Mouse (Mus musculus): ENCODE data around the gene Tas1r1. TPM values are rescaled to one million over a fixed set of nuclear protein-coding genes. Genes with fewer than 3 reads are reported as not detected.
A peak's percentile ranks its signal among the peaks of the same experiment; 100 is the strongest.

Gene Tas1r1
- polyA plus RNA-seq, 1 experiment from 2014 or later, result 0.30 TPM

DNA sequence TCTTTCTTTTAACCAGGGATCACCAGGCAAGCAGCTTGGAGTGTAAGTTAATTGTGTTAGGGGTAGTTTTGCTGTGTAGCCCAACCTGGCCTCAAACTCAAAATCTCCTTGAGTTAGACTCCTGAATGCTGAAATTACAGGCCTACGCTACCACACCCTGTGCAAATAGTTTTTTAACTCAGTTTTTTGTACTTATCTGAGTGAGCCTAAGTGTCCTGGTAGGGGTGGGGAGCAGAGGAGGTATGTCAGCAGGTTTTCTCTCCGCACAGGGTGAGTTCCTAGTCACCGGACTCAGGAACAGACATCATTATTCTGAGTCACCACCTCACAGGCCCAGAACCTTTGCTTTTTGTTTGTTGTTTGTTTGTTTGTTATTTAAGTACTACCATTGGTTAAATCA is 36.3 kb downstream of the Tas1r1 start:
- H3K4me1 ChIP-seq (ENCODE audit: insufficient read depth), result peaks cover 2% of the 10 kb centered on the region
- WGBS, result 77% methylated on average over 3 of the region's 3 CpGs
- H3K27me3 ChIP-seq (ENCODE audit: insufficient read depth, low read length), result no peaks in the 10 kb centered on the region
- no peak overlapping the region for H3K9ac ChIP-seq
- H3K27ac ChIP-seq (ENCODE audit: low read depth), result no peak overlapping the region
- no peaks in the 10 kb centered on the region for H3K9me3 ChIP-seq (ENCODE audit: low read depth, low read length)
- H3K4me2 ChIP-seq, result no peak overlapping the region
- no peaks in the 10 kb centered on the region for H3K36me3 ChIP-seq (ENCODE audit: insufficient read depth)
- H3K4me3 ChIP-seq (ENCODE audit: low read depth, low read length), result no peak overlapping the region
- no peak for TF ChIP-seq CTCF (IDR thresholded peaks at IDR 0.05; ENCODE audit: low read depth)
- ATAC-seq (ENCODE audit: insufficient read depth) (no peak), DNase-seq (no peak)

- Histone ChIP-seq H3K4me3 (ENCODE audit: low read depth, low read length) (no peak overlapping the region), H3K9me3 (ENCODE audit: low read depth, low read length) (no peaks in the 10 kb centered on the region), H3K4me2 (no peak overlapping the region), H3K36me3 (ENCODE audit: insufficient read depth) (no peaks in the 10 kb centered on the region), H3K27me3 (ENCODE audit: insufficient read depth, low read length) (no peaks in the 10 kb centered on the region), H3K27ac (ENCODE audit: low read depth) (no peak overlapping the region), H3K4me1 (ENCODE audit: insufficient read depth) (no peaks in the 10 kb centered on the region), H3K9ac (no peak overlapping the region)
- no peak for DNase-seq
- 61% methylated on average over 4 of the region's 4 CpGs for WGBS
- peak; percentile 13; the same call in 1 of the 2 replicates for TF ChIP-seq CTCF (IDR thresholded peaks at IDR 0.05; ENCODE audit: low read depth)
- no peak for ATAC-seq (ENCODE audit: insufficient read depth)
These were observed 37.0 kb downstream of the Tas1r1 start for GRCm38 (mm10) chr4:152001335-152001734.

DNA sequence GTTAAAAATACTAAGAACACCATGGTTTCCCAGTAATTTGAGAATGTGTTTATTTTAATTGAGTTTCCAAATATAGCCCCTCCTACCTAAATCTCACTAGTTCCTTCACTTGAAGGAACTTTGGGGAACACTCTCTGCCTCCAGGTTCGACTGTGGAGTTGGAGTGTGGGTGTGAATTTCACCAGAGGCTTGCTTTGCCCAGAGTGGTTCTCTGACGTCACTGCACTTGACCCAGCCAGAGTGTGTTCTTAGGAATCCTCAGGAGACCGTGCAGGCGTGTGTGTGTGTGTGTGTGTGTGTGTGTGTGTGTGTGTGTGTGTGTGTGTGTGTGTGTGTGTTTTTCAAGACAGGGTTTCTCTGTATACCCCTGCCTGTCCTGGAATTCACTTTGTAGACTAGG is 37.5 kb downstream of the Tas1r1 start:
- no peaks in the 10 kb centered on the region for H3K36me3 ChIP-seq (ENCODE audit: insufficient read depth)
- no peaks in the 10 kb centered on the region for H3K9me3 ChIP-seq (ENCODE audit: low read depth, low read length)
- no peaks in the 10 kb centered on the region for H3K27me3 ChIP-seq (ENCODE audit: insufficient read depth, low read length)
- H3K9ac ChIP-seq, result no peak overlapping the region
- peak; percentile 69 for DNase-seq
- no peak for ATAC-seq (ENCODE audit: insufficient read depth)
- WGBS, result 17% methylated on average over 4 of the region's 4 CpGs
- TF ChIP-seq CTCF (IDR thresholded peaks at IDR 0.05; ENCODE audit: low read depth), result no peak
- no peak overlapping the region for H3K27ac ChIP-seq (ENCODE audit: low read depth)
- H3K4me2 ChIP-seq, result no peak overlapping the region
- H3K4me1 ChIP-seq (ENCODE audit: insufficient read depth), result no peaks in the 10 kb centered on the region
- H3K4me3 ChIP-seq (ENCODE audit: low read depth, low read length), result no peak overlapping the region

GRCm38 (mm10) chr4:151999481-151999880 is 38.9 kb downstream of the Tas1r1 start:
- Histone ChIP-seq H3K36me3 (ENCODE audit: insufficient read depth) (no peaks in the 10 kb centered on the region), H3K4me2 (no peak overlapping the region), H3K27me3 (ENCODE audit: insufficient read depth, low read length) (no peaks in the 10 kb centered on the region), H3K4me3 (ENCODE audit: low read depth, low read length) (no peak overlapping the region), H3K9me3 (ENCODE audit: low read depth, low read length) (no peaks in the 10 kb centered on the region), H3K27ac (ENCODE audit: low read depth) (no peak overlapping the region), H3K4me1 (ENCODE audit: insufficient read depth) (no peaks in the 10 kb centered on the region), H3K9ac (no peak overlapping the region)
- ATAC-seq (ENCODE audit: insufficient read depth), result no peak
- TF ChIP-seq CTCF (IDR thresholded peaks at IDR 0.05; ENCODE audit: low read depth), result no peak
- WGBS, result 56% methylated on average over 3 of the region's 3 CpGs
- DNase-seq, result no peak

DNA sequence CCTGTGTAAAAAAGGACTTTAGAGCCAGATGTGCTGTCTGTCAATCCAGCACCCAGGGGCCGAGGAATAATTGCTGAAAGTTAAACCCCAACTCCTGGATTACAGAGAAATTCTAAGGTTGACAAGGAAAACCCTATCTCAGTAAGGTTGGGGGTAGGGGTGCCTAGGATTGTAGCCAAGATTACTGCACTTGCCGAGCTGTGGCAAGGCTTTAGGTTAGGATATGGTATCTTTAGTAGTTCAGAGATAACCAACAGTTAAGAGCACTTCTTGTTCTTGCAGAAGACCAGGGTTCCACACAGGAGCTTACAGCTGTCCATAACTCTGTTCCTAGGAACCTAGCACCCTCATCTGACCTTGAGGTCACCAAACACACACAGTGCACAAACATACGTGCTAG is 40.7 kb downstream of the Tas1r1 start:
- ATAC-seq (ENCODE audit: insufficient read depth), result no peak
- Histone ChIP-seq H3K9me3 (ENCODE audit: low read depth, low read length) (no peaks in the 10 kb centered on the region), H3K4me1 (ENCODE audit: insufficient read depth) (0 out of 2 replicates have a peak, but pooled peaks cover 4% of the 10 kb centered on the region), H3K27me3 (ENCODE audit: insufficient read depth, low read length) (no peaks in the 10 kb centered on the region), H3K4me2 (peak overlapping the region; percentile 74), H3K36me3 (ENCODE audit: insufficient read depth) (peaks cover 9% of the 10 kb centered on the region; the same call in 1 of the 2 replicates), H3K4me3 (ENCODE audit: low read depth, low read length) (peak overlapping the region; percentile 99; the same call in 1 of the 2 replicates), H3K27ac (ENCODE audit: low read depth) (no peak overlapping the region), H3K9ac (no peak overlapping the region)
- 64% methylated on average over 3 of the region's 3 CpGs for WGBS
- TF ChIP-seq CTCF (IDR thresholded peaks at IDR 0.05; ENCODE audit: low read depth), result no peak
- DNase-seq, result no peak

DNA sequence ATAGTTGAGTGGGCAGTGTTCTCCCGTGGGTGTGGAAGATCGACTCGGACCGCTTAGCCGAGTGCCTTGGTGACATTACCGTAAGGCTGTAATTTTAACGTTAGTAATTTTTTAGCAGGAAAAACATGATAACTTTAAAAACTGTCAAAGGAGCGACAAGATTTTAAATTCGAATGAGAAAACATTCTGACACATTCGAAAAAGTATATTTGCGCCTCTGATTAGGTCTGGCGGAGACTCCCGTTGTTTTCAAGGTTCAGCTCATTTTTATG is 41.5 kb downstream of the Tas1r1 start:
- 2% methylated on average over 13 of the region's 13 CpGs for WGBS
- no peaks in the 10 kb centered on the region for H3K27me3 ChIP-seq (ENCODE audit: insufficient read depth, low read length)
- H3K4me3 ChIP-seq (ENCODE audit: low read depth, low read length), result peak overlapping the region; percentile 99
- TF ChIP-seq CTCF (IDR thresholded peaks at IDR 0.05; ENCODE audit: low read depth), result no peak
- DNase-seq (no peak), ATAC-seq (ENCODE audit: insufficient read depth) (no peak; the same call in 1 of the 2 replicates)
- H3K4me2 ChIP-seq, result peak overlapping the region; percentile 74
- H3K9ac ChIP-seq, result peak overlapping the region; percentile 74
- H3K27ac ChIP-seq (ENCODE audit: low read depth), result peak overlapping the region; percentile 78
- no peaks in the 10 kb centered on the region for H3K9me3 ChIP-seq (ENCODE audit: low read depth, low read length)
- 0 out of 2 replicates have a peak, but pooled peaks cover 4% of the 10 kb centered on the region for H3K4me1 ChIP-seq (ENCODE audit: insufficient read depth)
- H3K36me3 ChIP-seq (ENCODE audit: insufficient read depth), result peaks cover 17% of the 10 kb centered on the region

DNA sequence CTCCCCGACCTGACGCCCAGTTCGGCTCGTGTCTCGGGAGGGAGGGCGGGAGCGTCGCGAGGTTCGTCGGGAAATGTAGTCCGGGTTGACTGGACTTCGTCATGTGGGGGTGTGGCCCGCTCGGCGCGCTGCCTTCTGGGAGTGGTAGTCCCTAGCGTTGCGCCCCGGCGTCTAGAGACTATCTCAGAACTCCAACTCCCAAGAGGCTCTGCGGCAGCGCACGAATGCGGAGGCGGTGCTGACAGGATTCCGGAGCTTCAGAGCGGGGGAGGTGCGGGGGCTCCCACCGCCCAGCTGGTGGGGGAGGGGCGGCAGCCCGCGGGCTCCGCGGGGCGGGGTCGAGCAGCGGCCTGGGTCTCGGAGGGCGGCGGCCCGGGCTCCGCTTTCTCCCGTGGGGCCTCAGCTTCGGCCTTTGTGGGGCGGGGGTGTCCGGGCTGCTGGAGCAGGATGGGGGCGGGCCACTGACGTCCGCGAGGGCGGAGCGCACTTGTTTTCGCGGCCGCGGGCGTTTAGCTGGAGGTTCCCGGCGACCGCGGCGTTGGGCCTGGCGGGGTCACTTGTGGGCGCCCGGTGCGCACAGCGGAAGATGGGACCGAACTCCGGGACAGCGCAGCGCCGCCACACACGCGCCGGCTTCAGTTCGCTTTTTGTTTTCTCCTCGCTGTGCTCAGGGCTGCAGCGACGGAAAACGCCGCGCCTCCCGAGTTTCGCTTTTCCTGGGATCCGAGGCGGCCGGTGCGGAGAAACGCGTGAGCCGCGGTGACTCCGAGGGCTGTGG is 42.0 kb downstream of the Tas1r1 start, which contains the start of gene Phf13:
Phf13 (minus strand) TSS at position 86 of the 778 bp plus-strand sequence.
- Histone ChIP-seq H3K4me3 (ENCODE audit: low read depth, low read length) (peak within 1 kb of the TSS; percentile 99), H3K27ac (ENCODE audit: low read depth) (peak within 1 kb of the TSS; percentile 88), H3K36me3 (ENCODE audit: insufficient read depth) (peaks cover 22% of the 10 kb centered on the region), H3K9ac (peak within 1 kb of the TSS; percentile 88), H3K4me2 (peak within 1 kb of the TSS; percentile 91), H3K4me1 (ENCODE audit: insufficient read depth) (0 out of 2 replicates have a peak, but pooled peaks cover 4% of the 10 kb centered on the region), H3K27me3 (ENCODE audit: insufficient read depth, low read length) (no peaks in the 10 kb centered on the region), H3K9me3 (ENCODE audit: low read depth, low read length) (no peaks in the 10 kb centered on the region)
- DNase-seq (peak; percentile 100), ATAC-seq (ENCODE audit: insufficient read depth) (peak; percentile 97)
- TF ChIP-seq CTCF (IDR thresholded peaks at IDR 0.05; ENCODE audit: low read depth), result no peak
- WGBS, result under 1% methylated on average over 92 of the region's 94 CpGs
